Mouse (Mus musculus): Measurements from ENCODE around the gene Klhl20.

Klhl20 gene

DNA sequence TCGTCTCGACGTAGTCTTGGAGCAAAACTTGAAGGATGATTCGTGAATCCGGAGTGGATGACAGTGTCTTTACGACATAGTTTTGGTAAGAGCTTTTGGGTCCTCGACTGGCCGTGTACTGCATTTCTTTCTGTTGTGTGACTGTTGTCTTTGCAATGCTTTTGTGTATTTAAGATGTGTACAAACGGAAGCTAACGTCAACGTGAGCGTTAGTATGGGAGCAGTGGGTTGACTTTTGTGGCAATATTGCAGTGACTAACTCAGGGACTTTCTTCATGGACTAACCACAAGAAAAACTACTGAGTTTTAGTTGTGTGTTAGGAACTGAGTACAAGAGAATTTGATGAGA, 60.1 kb downstream of the Klhl20 start:
- DNase-seq (ENCODE audit: low spot score): no peak

GRCm38 (mm10) chr1:161070352-161071271, 60.7 kb downstream of the Klhl20 start, which contains the start of the genes Dars2 and Cenpl:
Gene Dars2 (minus strand): TSS chr1:161070658.
Gene Cenpl (plus strand): TSS chr1:161070713.
- DNase-seq (ENCODE audit: low spot score): peak; percentile 91

- DNase-seq (ENCODE audit: low spot score): no peak
These were observed 68.0 kb downstream of the Klhl20 start for GRCm38 (mm10) chr1:161063351-161063750.

GRCm38 (mm10) chr1:161057164-161057563, 74.1 kb downstream of the Klhl20 start:
- no peak for DNase-seq (ENCODE audit: low spot score)

DNA sequence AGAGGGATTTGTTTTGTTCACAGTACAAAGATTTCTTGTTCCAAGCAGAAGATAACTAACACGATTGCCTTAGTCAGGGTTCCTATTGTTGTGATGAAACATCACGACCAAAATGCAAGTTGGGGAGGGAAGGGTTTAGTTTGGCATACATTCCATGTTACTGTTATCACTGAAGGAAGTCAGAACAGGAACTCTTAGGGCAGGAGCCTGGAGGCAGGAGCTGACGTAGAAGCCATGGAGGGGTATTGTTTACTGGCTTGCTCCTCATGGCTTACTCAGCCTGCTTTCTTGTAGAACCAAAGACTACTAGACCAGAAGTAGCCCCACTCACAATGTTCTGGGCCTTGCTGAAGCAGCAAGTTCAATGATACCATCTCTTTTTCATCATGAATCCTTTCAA, 84.3 kb downstream of the Klhl20 start:
- DNase-seq (ENCODE audit: low spot score): no peak

DNA sequence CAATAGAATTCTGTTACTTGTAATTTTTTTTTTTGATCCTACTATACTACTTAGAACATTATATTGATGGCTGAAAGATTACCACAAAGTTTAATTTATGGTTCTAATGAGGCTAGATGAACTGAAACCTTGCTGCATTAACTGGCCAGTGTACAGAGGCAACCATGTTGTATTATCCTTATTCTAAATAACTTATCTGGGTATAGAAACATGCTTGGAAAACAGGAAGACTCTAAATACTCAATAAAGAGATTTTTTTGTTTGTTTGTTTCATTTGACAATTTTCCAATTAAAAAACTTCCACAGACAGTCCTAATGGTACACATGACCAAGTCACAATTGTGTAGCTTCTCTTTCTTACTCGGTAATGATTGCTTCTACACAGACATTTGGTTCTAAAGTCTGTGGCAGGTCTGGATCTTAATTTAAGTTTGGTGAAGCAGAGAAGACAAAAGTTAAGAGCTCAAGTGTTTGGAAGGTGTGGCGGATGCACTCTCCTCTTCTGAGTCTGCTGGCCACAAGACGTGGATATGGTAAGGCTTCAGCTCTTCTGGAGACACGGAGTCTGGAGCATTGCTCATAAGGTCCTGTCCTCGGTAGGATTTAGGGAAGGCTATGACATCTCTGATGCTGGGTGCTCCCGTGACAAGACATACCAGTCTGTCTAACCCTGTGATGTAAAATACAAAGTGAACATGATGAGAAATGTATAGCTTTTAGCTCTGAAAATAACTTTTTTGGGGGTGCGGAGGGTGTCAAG, 89.9 kb downstream of the Klhl20 start:
- no peak for DNase-seq (ENCODE audit: low spot score)

DNA sequence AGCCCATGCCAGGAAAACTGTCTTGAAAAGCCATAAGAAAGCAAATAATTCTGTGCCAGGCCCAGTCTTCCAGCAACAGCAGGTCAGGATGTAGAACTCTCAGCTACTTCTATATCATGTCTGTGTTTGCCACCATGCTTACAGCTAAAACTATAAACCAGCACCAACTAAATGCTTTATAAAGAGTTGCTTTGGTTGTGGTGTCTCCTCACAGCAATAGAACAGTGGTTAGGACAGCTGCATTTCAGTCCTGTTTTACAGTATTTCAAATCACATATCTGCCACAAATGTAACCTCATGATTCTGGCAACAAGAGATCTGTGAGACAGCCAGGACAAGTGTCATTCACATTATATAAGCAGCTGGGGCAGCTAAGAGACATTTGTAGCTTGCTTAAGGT, 90.5 kb downstream of the Klhl20 start:
- DNase-seq (ENCODE audit: low spot score): no peak

DNA sequence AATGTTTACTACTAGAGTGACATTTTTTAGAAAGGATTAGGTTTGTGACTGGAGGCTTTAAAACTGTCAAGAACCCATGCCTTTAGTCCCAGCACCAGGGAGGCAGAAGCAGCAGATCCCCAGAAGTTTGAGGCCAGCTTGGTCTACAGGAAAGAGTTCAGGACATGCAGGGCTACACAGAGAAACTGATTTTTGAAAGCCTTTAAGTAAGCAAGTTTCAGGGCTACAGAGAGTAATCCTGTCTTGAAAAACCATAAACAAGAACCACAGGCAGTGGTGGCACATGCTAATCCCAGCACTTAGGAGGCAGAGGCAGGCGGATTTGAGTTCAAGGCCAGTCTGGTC, 90.9 kb downstream of the Klhl20 start:
- DNase-seq (ENCODE audit: low spot score): no peak

DNA sequence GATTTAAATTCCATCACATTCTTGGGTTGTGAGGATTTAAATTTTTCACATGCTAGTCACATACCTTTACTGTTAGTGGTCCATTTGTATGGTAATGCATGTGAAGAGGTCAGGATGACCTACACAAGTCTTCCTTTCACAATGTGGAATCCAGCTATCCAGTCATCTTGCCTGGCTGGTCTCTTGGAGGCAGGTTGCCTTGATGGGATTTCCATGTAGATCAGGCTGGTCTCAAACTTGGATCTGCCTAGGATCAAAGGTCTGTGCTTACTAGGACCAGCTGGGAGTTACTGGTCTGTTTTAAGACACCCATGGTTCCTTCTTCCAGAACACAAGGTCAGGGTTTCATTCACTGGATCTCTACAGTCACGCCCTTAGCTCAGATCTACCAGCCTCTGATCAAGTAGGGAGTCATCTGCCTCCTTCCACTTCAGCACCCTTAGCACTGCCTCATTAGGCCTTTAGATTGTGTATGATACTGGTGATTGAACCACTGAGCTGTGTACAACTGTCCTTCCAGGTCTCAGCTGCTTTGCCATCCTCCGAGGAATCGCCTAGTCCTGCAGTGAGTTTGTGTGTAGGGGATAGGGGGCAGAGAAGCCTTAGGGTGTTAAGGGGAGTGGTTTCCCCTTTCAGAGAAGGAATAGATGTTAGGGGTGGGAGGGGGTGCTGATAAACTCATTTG, 91.4 kb downstream of the Klhl20 start:
- no peak for DNase-seq (ENCODE audit: low spot score)

GRCm38 (mm10) chr1:161038968-161039721, 92.2 kb downstream of the Klhl20 start:
- no peak for DNase-seq (ENCODE audit: low spot score)

All from ovary, postnatal 14 days (tissue).